Mouse (Mus musculus): ENCODE results near the gene Gm10230. TPM values are rescaled to one million over a fixed set of nuclear protein-coding genes. Genes with fewer than 3 reads are reported as not detected.
"Not testable (repeated sequence)": the region's sequence is repeated elsewhere in the genome, so short reads cannot be mapped to it uniquely, and the experiment has no call there.

Gene Gm10230
- polyA plus RNA-seq (2012; ENCODE audit: insufficient read depth, insufficient read length, missing spikeins) = not detected in 2 replicates

DNA sequence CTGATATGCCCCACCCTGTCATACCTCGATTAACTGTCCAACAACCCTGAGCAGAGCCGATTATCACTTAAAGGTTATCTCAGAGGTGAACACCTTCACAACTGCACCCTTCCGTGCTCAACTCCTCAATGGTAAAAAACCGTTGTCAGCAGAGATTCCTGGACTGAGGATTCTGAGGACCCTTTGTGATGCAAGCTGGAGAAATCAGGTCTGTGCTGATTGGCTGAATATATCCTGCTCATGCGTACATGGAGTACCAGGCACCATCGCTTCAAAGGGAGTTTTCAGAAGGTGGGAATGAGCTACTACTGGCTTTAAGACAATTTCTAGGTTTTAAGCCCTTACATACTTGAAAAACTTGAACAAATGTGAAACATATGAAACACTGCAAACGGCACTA, at the start of gene Gm10230:
Gene Gm10230 (minus strand): TSS at position 101 of the 400 bp plus-strand sequence.
- not testable (repeated sequence) for H3K4me1 ChIP-seq (ENCODE audit: control insufficient read depth, insufficient read depth, insufficient read length, low read length); H3K27ac ChIP-seq (replicated peaks; ENCODE audit: low read depth, low read length); H3K4me3 ChIP-seq (ENCODE audit: insufficient read depth, low read depth, low read length)
